Mouse (Mus musculus): ENCODE results near the gene 2310057M21Rik. TPM values are rescaled to one million over a fixed set of nuclear protein-coding genes. Genes with fewer than 3 reads are reported as not detected.
"Not testable (repeated sequence)": the region's sequence is repeated elsewhere in the genome, so short reads cannot be mapped to it uniquely, and the experiment has no call there.

Gene 2310057M21Rik
- 15.3 and 17.2 TPM in 2 replicates for polyA plus RNA-seq (2012; rRNA removed)

GRCm38 (mm10) chr7:131362615-131363300 is at the start of gene 2310057M21Rik:
2310057M21Rik (minus strand) TSS chr7:131362759.
- peak; percentile 92 to 97 for DNase-seq (ENCODE audit: extremely low spot score in 1 of 2, low spot score in 1 of 2)

- DNase-seq (ENCODE audit: extremely low spot score in 1 of 2, low spot score in 1 of 2) = no peak
Measured at GRCm38 (mm10) chr7:131411941-131412270, 49.3 kb upstream of the 2310057M21Rik start.

GRCm38 (mm10) chr7:131411221-131411940 is 48.8 kb upstream of the 2310057M21Rik start:
- DNase-seq (ENCODE audit: extremely low spot score in 1 of 2, low spot score in 1 of 2) = no peak

- DNase-seq (ENCODE audit: extremely low spot score in 1 of 2, low spot score in 1 of 2) = peak; percentile 97 to 100
Measured at GRCm38 (mm10) chr7:131410416-131411058, 48.0 kb upstream of the 2310057M21Rik start, which contains the start of the genes Ikzf5 and Acadsb. Ikzf5 (minus strand) TSS chr7:131410521. Acadsb (plus strand) TSS chr7:131410601.

GRCm38 (mm10) chr7:131409988-131410385 is 47.4 kb upstream of the 2310057M21Rik start:
- peak in 1 of 2 experiments; percentile 17 for DNase-seq (ENCODE audit: extremely low spot score in 1 of 2, low spot score in 1 of 2)

- no peak for DNase-seq (ENCODE audit: extremely low spot score in 1 of 2, low spot score in 1 of 2)
Measured at GRCm38 (mm10) chr7:131409321-131409987, 46.9 kb upstream of the 2310057M21Rik start.

GRCm38 (mm10) chr7:131391761-131392160 is 29.2 kb upstream of the 2310057M21Rik start:
- not testable (repeated sequence) for DNase-seq (ENCODE audit: extremely low spot score in 1 of 2, low spot score in 1 of 2)

- DNase-seq (ENCODE audit: extremely low spot score in 1 of 2, low spot score in 1 of 2) = no peak
Measured at GRCm38 (mm10) chr7:131371880-131372651, 9.5 kb upstream of the 2310057M21Rik start.

GRCm38 (mm10) chr7:131371470-131371860 is 8.9 kb upstream of the 2310057M21Rik start:
- DNase-seq (ENCODE audit: extremely low spot score in 1 of 2, low spot score in 1 of 2) = no peak

GRCm38 (mm10) chr7:131370648-131371469 is 8.3 kb upstream of the 2310057M21Rik start, which contains the start of gene Pstk:
Pstk (plus strand) TSS chr7:131371141.
- DNase-seq (ENCODE audit: extremely low spot score in 1 of 2, low spot score in 1 of 2) = peak; percentile 70 to 90

- DNase-seq (ENCODE audit: extremely low spot score in 1 of 2, low spot score in 1 of 2) = no peak
Measured at GRCm38 (mm10) chr7:131364131-131364530, 1.6 kb upstream of the 2310057M21Rik start.

- DNase-seq (ENCODE audit: extremely low spot score in 1 of 2, low spot score in 1 of 2) = no peak
Measured at GRCm38 (mm10) chr7:131362269-131362614, 317 bp downstream of the 2310057M21Rik start.

- DNase-seq (ENCODE audit: extremely low spot score in 1 of 2, low spot score in 1 of 2) = no peak
Measured at GRCm38 (mm10) chr7:131356105-131356504, 6.5 kb downstream of the 2310057M21Rik start.

- DNase-seq (ENCODE audit: extremely low spot score in 1 of 2, low spot score in 1 of 2) = no peak
Measured at GRCm38 (mm10) chr7:131345856-131346541, 16.6 kb downstream of the 2310057M21Rik start.

- no peak for DNase-seq (ENCODE audit: extremely low spot score in 1 of 2, low spot score in 1 of 2)
Measured at GRCm38 (mm10) chr7:131337502-131338068, 25.0 kb downstream of the 2310057M21Rik start.

GRCm38 (mm10) chr7:131333564-131333963 is 29.0 kb downstream of the 2310057M21Rik start, which contains the start of gene Fam24a:
Fam24a (plus strand) TSS chr7:131333864.
- DNase-seq (ENCODE audit: extremely low spot score in 1 of 2, low spot score in 1 of 2) = no peak

GRCm38 (mm10) chr7:131331688-131332087 is 30.9 kb downstream of the 2310057M21Rik start:
- no peak for DNase-seq (ENCODE audit: extremely low spot score in 1 of 2, low spot score in 1 of 2)

- no peak for DNase-seq (ENCODE audit: extremely low spot score in 1 of 2, low spot score in 1 of 2)
Measured at GRCm38 (mm10) chr7:131329416-131329815, 33.1 kb downstream of the 2310057M21Rik start, which contains the start of gene Fam24b. Fam24b (minus strand) TSS chr7:131329516.

All from frontal cortex, adult 2 months (tissue).